Mouse (Mus musculus) kidney, embryonic 16.5 days (tissue): ENCODE measurements at regions not wholly inside any gene's neighbourhood (a gene's known extent, or its start where the extent isn't known, plus 50 kb on each side); places are given as distances from the start of the nearest gene placed in this dataset. TPM values are rescaled to one million over a fixed set of nuclear protein-coding genes. Genes with fewer than 3 reads are reported as not detected.

Experiments used
- microRNA-seq: library from miRNA; unstranded; fragments of <30 nt; microRNA quantifications from one replicate; pipeline ENCODE4, GENCODE M21; 2016

Small RNA genes in the stretch of these regions (microRNA-seq; reads per million reads assigned to microRNA genes)
- gene Gm27460 (not detected), gene Gm28002 (not detected)
